Mouse (Mus musculus): ENCODE results near the gene Ttc25.

- TF ChIP-seq CTCF (IDR thresholded peaks at IDR 0.05; ENCODE audit: extremely low read depth, insufficient read depth, insufficient read length, insufficient replicate concordance): peak; percentile 31; the same call in 1 of the 2 replicates
- TF ChIP-seq POLR2A (IDR thresholded peaks at IDR 0.05; ENCODE audit: low read depth, low read length): no peak
Observed at GRCm38 (mm10) chr11:100611627-100612026, 66.2 kb downstream of the Ttc25 start.
